15 mouse cellular contexts compared by ENCODE assay signal in the genomic region with DNA sequence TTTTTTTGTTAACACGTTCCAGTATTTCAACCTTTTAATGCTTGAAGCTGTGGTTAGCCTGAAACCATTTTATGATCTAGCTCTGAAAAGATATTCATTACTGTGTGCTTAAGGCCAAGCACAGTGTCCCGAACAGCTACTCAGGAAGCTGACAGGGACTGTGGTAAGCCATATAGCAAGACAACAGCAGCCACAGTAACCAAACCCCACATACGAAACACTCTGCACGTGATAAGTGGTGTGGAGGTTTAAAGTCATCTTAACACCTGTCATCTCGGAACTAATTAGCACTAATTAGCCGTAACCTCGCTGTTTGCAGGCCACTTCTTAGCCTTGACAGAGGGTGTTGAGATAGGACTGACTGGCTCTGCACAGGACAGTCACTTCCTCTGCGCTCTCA.
"Had no signal": no experiment of that assay in that cellular context is flagged by ENCODE, and none has a peak within 500 bp of the region (broad histone marks: within the 10 kb centered on the region; RNA-seq: fewer than 3 reads in every experiment).

No protein-coding gene starts in this region.

- H3K4me2 ChIP-seq: limb, embryonic 13.5 days; midbrain, embryonic 11.5 days; midbrain, embryonic 15.5 days; neural tube, embryonic 13.5 days had no signal

- DNase-seq: kidney, adult 11 months; kidney, adult 9 months; kidney, postnatal 36 days; left cerebral cortex, postnatal 4 days; lung, adult 18-20 months; retina, postnatal 1 day; right cerebral cortex, postnatal 25 days; thymus, postnatal 25 days had no signal

- H3K4me1 ChIP-seq: limb, embryonic 13.5 days; midbrain, embryonic 15.5 days; neural tube, embryonic 13.5 days had no signal

- H3K27ac ChIP-seq: kidney, postnatal 0 days; layer of hippocampus, adult 2 months; limb, embryonic 13.5 days; liver, embryonic 14.5 days; midbrain, embryonic 15.5 days; neural tube, embryonic 13.5 days had no signal

- H3K27me3 ChIP-seq: limb, embryonic 13.5 days; midbrain, embryonic 15.5 days; neural tube, embryonic 13.5 days had no signal

- H3K4me3 ChIP-seq: layer of hippocampus, adult 2 months; limb, embryonic 13.5 days; midbrain, embryonic 15.5 days; neural tube, embryonic 13.5 days had no signal

- H3K9ac ChIP-seq: limb, embryonic 13.5 days; liver, embryonic 14.5 days; midbrain, embryonic 15.5 days; neural tube, embryonic 13.5 days had no signal

- H3K9me3 ChIP-seq: limb, embryonic 13.5 days; midbrain, embryonic 15.5 days; neural tube, embryonic 13.5 days had no signal

- H3K36me3 ChIP-seq: midbrain, embryonic 15.5 days had no signal

- ATAC-seq: midbrain, embryonic 15.5 days had no signal
